Mouse (Mus musculus) heart, postnatal 0 days (tissue): ENCODE measurements around the gene Calr3.

ENCODE experiments used
- CTCF ChIP-seq: IDR thresholded peaks from 2 replicates; pipeline ENCODE4 v1.5.1; 2016; ENCODE audit warnings: antibody characterized with exemption, control low read depth, low read depth
- EP300 ChIP-seq: IDR thresholded peaks from 2 replicates; pipeline ENCODE4 v1.6.1; 2016; ENCODE audit warnings: antibody characterized with exemption, low read depth

GRCm38 (mm10) chr8:72385737-72386136, 57.9 kb downstream of the Calr3 start:
- TF ChIP-seq EP300 (no peak), CTCF (no peak)
